Mouse (Mus musculus) MEL (cell line): ENCODE results near the gene Sstr3. TPM values are rescaled to one million over a fixed set of nuclear protein-coding genes. Genes with fewer than 3 reads are reported as not detected.

Experiments used
- DNase-seq: peaks from one replicate; pipeline ENCODE4 v3.0.0; 2011; ENCODE audit warnings: low read depth, low spot score
- H3K27ac ChIP-seq: 2 replicates; pipeline ENCODE4 v1.5.1; 2012; ENCODE audit warnings: low read depth, mild to moderate bottlenecking, control low read depth, low read length, moderate library complexity; ENCODE audit not compliant: control insufficient read depth
- H3K27me3 ChIP-seq, 2 experiments: fragments of 150-350 bp in 1 of 2; sonication (generic) in 1 of 2; 2 replicates each; pipeline ENCODE4 v1.6.1; 2012; ENCODE audit warnings: low read length in 2 of 2, mild to moderate bottlenecking in 2 of 2, improper control_type of control experiment in 1 of 2, moderate library complexity in 1 of 2; ENCODE audit not compliant: insufficient read depth in 2 of 2, control insufficient read depth in 1 of 2
- H3K36me3 ChIP-seq, 2 experiments: 2 replicates each; pipeline ENCODE4 v1.6.1; 2012 to 2014; ENCODE audit warnings: low read length in 2 of 2, improper control_type of control experiment in 1 of 2, inconsistent platforms in 1 of 2, mild to moderate bottlenecking in 1 of 2; ENCODE audit not compliant: insufficient read depth in 2 of 2, control insufficient read depth in 1 of 2
- H3K4me1 ChIP-seq, 2 experiments: fragments of 150-350 bp in 1 of 2; sonication (generic) in 1 of 2; 2 replicates each; pipeline ENCODE4 v1.6.1; 2012; ENCODE audit warnings: low read length in 2 of 2, improper control_type of control experiment in 1 of 2, mild to moderate bottlenecking in 1 of 2; ENCODE audit not compliant: insufficient read depth in 2 of 2, control insufficient read depth in 1 of 2
- H3K4me3 ChIP-seq, 2 experiments: fragments of 150-350 bp in 1 of 2; sonication (generic) in 1 of 2; 2 replicates each; pipeline ENCODE4 v1.5.1; 2012; ENCODE audit warnings: low read depth in 2 of 2, low read length in 2 of 2, mild to moderate bottlenecking in 2 of 2, moderate library complexity in 2 of 2, control low read depth in 1 of 2, improper control_type of control experiment in 1 of 2; ENCODE audit not compliant: control insufficient read depth in 1 of 2, insufficient read depth in 1 of 2
- H3K79me2 ChIP-seq: 2 replicates; pipeline ENCODE4 v1.6.1; 2012; ENCODE audit warnings: mild to moderate bottlenecking, low read length, moderate library complexity; ENCODE audit not compliant: control insufficient read depth, poor library complexity, insufficient read depth
- H3K9ac ChIP-seq: 2 replicates; pipeline ENCODE4 v1.6.1; 2012; ENCODE audit warnings: low read depth, mild to moderate bottlenecking, control low read depth, low read length, moderate library complexity; ENCODE audit not compliant: control insufficient read depth, poor library complexity, severe bottlenecking
- H3K9me3 ChIP-seq: fragments of 150-350 bp; sonication (generic); replicated peaks from 2 replicates; pipeline ENCODE4 v1.6.1; 2012; ENCODE audit warnings: mild to moderate bottlenecking, low read length, improper control_type of control experiment, moderate library complexity; ENCODE audit not compliant: insufficient read depth
- BHLHE40 ChIP-seq: IDR thresholded peaks from 2 replicates; pipeline ENCODE4 v1.6.1; 2012; ENCODE audit warnings: low read depth, mild to moderate bottlenecking, inconsistent platforms, low read length, improper control_type of control experiment, borderline replicate concordance
- E2F4 ChIP-seq: IDR thresholded peaks from 2 replicates; pipeline ENCODE4 v1.6.1; 2011; ENCODE audit warnings: low read depth, low read length, improper control_type of control experiment, borderline replicate concordance
- ELF1 ChIP-seq: IDR thresholded peaks from 2 replicates; pipeline ENCODE4 v1.6.1; 2014; ENCODE audit warnings: low read depth, mild to moderate bottlenecking, inconsistent platforms, low read length, improper control_type of control experiment, moderate library complexity
- HCFC1 ChIP-seq: IDR thresholded peaks from 2 replicates; pipeline ENCODE4 v1.6.1; 2012; ENCODE audit warnings: low read depth, mild to moderate bottlenecking, inconsistent platforms, low read length, improper control_type of control experiment, moderate library complexity
- KAT2A ChIP-seq: conservative IDR thresholded peaks from 2 replicates; pipeline ENCODE4 v1.6.1; 2012; ENCODE audit warnings: low read depth, low read length, improper control_type of control experiment, inconsistent platforms
- MAX ChIP-seq: IDR thresholded peaks from 2 replicates; pipeline ENCODE4 v1.6.1; 2011; ENCODE audit warnings: low read length, improper control_type of control experiment
- MYB ChIP-seq: IDR thresholded peaks from 2 replicates; pipeline ENCODE4 v1.6.1; 2011; ENCODE audit warnings: mild to moderate bottlenecking, low read depth, low read length, improper control_type of control experiment
- NELFE ChIP-seq: IDR thresholded peaks from 2 replicates; pipeline ENCODE4 v1.6.1; 2011; ENCODE audit warnings: low read depth, low read length, improper control_type of control experiment
- POLR2A ChIP-seq, 2 experiments: IDR thresholded peaks; 2 replicates each; pipeline ENCODE4 v1.6.1; 2011 to 2012; ENCODE audit warnings: low read length in 2 of 2, mild to moderate bottlenecking in 2 of 2, control low read depth in 1 of 2, improper control_type of control experiment in 1 of 2, low read depth in 1 of 2, moderate library complexity in 1 of 2; ENCODE audit not compliant: control insufficient read depth in 1 of 2, insufficient read depth in 1 of 2, poor library complexity in 1 of 2
- RAD21 ChIP-seq: IDR thresholded peaks from 2 replicates; pipeline ENCODE4 v1.6.1; 2011; ENCODE audit warnings: mild to moderate bottlenecking, low read depth, low read length, improper control_type of control experiment
- SMC3 ChIP-seq: IDR thresholded peaks from 2 replicates; pipeline ENCODE4 v1.6.1; 2011; ENCODE audit warnings: low read depth, low read length, improper control_type of control experiment
- TBP ChIP-seq: IDR thresholded peaks from 2 replicates; pipeline ENCODE4 v1.8.0; 2011; ENCODE audit warnings: low read depth, low read length, improper control_type of control experiment
- USF1 ChIP-seq: IDR thresholded peaks from 2 replicates; pipeline ENCODE4 v1.6.1; 2014; ENCODE audit warnings: low read depth, mild to moderate bottlenecking, inconsistent platforms, low read length, improper control_type of control experiment, moderate library complexity
- USF2 ChIP-seq, 2 experiments: IDR thresholded peaks; 2 replicates each; pipeline ENCODE4 v1.6.1; 2011 to 2012; ENCODE audit warnings: improper control_type of control experiment in 2 of 2, low read length in 2 of 2, borderline replicate concordance in 1 of 2, inconsistent platforms in 1 of 2, low read depth in 1 of 2, mild to moderate bottlenecking in 1 of 2; ENCODE audit not compliant: insufficient read depth in 1 of 2
- ZC3H11A ChIP-seq: IDR thresholded peaks from 2 replicates; pipeline ENCODE4 v1.6.1; 2012; ENCODE audit warnings: low read depth, mild to moderate bottlenecking, inconsistent platforms, low read length, improper control_type of control experiment
- ZNF384 ChIP-seq: IDR thresholded peaks from 2 replicates; pipeline ENCODE4 v1.6.1; 2012; ENCODE audit warnings: low read depth, mild to moderate bottlenecking, inconsistent platforms, low read length, improper control_type of control experiment
- polyA plus RNA-seq, 2 experiments: library from polyadenylated mRNA; stranded (reverse) in 1 of 2; unstranded in 1 of 2; fragments of >175 nt in 1 of 2; fragments of >200 nt in 1 of 2; gene quantifications; 2 replicates each; pipeline versions ENCODE4 v1.2.1 to v1.2.4; 2012; ENCODE audit warnings: low replicate concordance in 2 of 2, low read depth in 1 of 2; ENCODE audit not compliant: insufficient read length in 2 of 2, insufficient read depth in 1 of 2, missing spikeins in 1 of 2
- total RNA-seq: library from RNA; depleted of rRNA; stranded (reverse); fragments of 300-350 nt; gene quantifications from 2 replicates; pipeline ENCODE4 v1.2.3, GENCODE M21; 2012; rRNA removed

Sstr3 gene
- not detected in 2 replicates for total RNA-seq
- polyA plus RNA-seq = not detected

- DNase-seq = no peak
- no peaks in the 10 kb centered on the region for H3K9me3 ChIP-seq
- TF ChIP-seq POLR2A (IDR thresholded peaks at IDR 0.05; ENCODE audit: control insufficient read depth in 1 of 2, insufficient read depth in 1 of 2, low read depth in 1 of 2, low read length in 2 of 2, poor library complexity in 1 of 2) (no peak), TBP (no peak), KAT2A (no peak), ZNF384 (no peak), USF2 (IDR thresholded peaks at IDR 0.05; ENCODE audit: borderline replicate concordance in 1 of 2, insufficient read depth in 1 of 2, low read depth in 1 of 2, low read length in 2 of 2) (no peak), ELF1 (no peak), MYB (no peak), SMC3 (no peak), ZC3H11A (no peak), USF1 (no peak), BHLHE40 (no peak), HCFC1 (no peak), NELFE (no peak)
- TF ChIP-seq, all 39 proteins: peak for 0
- peaks cover 0 to 3% of the 10 kb centered on the region in 2 experiments; a peak in 3 of 4 replicates for H3K27me3 ChIP-seq
- H3K27ac ChIP-seq = no peak within 1 kb of the TSS
- H3K4me1 ChIP-seq = peaks cover 0 to 7% of the 10 kb centered on the region in 2 experiments; a peak in 1 of 4 replicates
- no peaks in the 10 kb centered on the region for H3K36me3 ChIP-seq
- H3K79me2 ChIP-seq = no peaks in the 10 kb centered on the region
- no peak within 1 kb of the TSS for H3K9ac ChIP-seq
- no peak within 1 kb of the TSS for H3K4me3 ChIP-seq
Observed at GRCm38 (mm10) chr15:78544561-78545001, at the start of gene Sstr3. Gene Sstr3, minus strand, starts transcription at chr15:78544685.

GRCm38 (mm10) chr15:78593896-78594425 is 49.5 kb upstream of the Sstr3 start:
- no peak for DNase-seq
- TF ChIP-seq MAX = no peak
- TF ChIP-seq E2F4 = no peak
- TF ChIP-seq ZNF384 = no peak
- no peak for TF ChIP-seq RAD21
- peaks cover 0 to 11% of the 10 kb centered on the region in 2 experiments; a peak in 2 of 4 replicates for H3K4me1 ChIP-seq

More at GRCm38 (mm10) chr15:78593896-78594425, 49.5 kb upstream of the Sstr3 start:
- H3K27me3 ChIP-seq = no peaks in the 10 kb centered on the region
- no peaks in the 10 kb centered on the region for H3K79me2 ChIP-seq
- no peaks in the 10 kb centered on the region for H3K9me3 ChIP-seq
- no peaks in the 10 kb centered on the region for H3K36me3 ChIP-seq
- H3K27ac ChIP-seq = no peak overlapping the region
- no peak overlapping the region for H3K9ac ChIP-seq
- no peak overlapping the region for H3K4me3 ChIP-seq
